Mouse (Mus musculus): Measurements from ENCODE around the gene Rps27rt.
A peak's percentile ranks its signal among the peaks of the same experiment; 100 is the strongest.
"Not testable (repeated sequence)": the region's sequence is repeated elsewhere in the genome, so short reads cannot be mapped to it uniquely, and the experiment has no call there.

Gene Rps27rt

GRCm38 (mm10) chr9:114977461-114978280, 4.9 kb downstream of the Rps27rt start:
- no peaks in the 10 kb centered on the region for H3K9me3 ChIP-seq (ENCODE audit: low read length)
- no peaks in the 10 kb centered on the region for H3K36me3 ChIP-seq (ENCODE audit: insufficient read depth, low read length)
- TF ChIP-seq POU5F1 (IDR thresholded peaks at IDR 0.05; ENCODE audit: borderline replicate concordance, low read length) (no peak), CTCF (conservative IDR thresholded peaks at IDR 0.05; ENCODE audit: low read length) (no peak), NANOG (IDR thresholded peaks at IDR 0.05; ENCODE audit: borderline replicate concordance, low read length) (no peak)
- peaks cover 49% of the 10 kb centered on the region for H3K27me3 ChIP-seq (ENCODE audit: insufficient read depth, low read length)
- peak overlapping the region; percentile 90 for H3K4me3 ChIP-seq (replicated peaks; ENCODE audit: low read length)
- H3K4me1 ChIP-seq (replicated peaks; ENCODE audit: low read depth, low read length) = peaks cover 20% of the 10 kb centered on the region

- not testable (repeated sequence) for H3K9me3 ChIP-seq (ENCODE audit: low read length); H3K36me3 ChIP-seq (ENCODE audit: insufficient read depth, low read length); H3K27me3 ChIP-seq (ENCODE audit: insufficient read depth, low read length)
- Histone ChIP-seq H3K4me1 (replicated peaks; ENCODE audit: low read depth, low read length) (peaks cover 31% of the 10 kb centered on the region), H3K4me3 (replicated peaks; ENCODE audit: low read length) (peak overlapping the region; percentile 67)
Observed at GRCm38 (mm10) chr9:114966286-114966685, 16.3 kb downstream of the Rps27rt start.

GRCm38 (mm10) chr9:114964093-114964492, 18.4 kb downstream of the Rps27rt start:
- H3K4me1 ChIP-seq (replicated peaks; ENCODE audit: low read depth, low read length) = peaks cover 31% of the 10 kb centered on the region
- no peak for TF ChIP-seq POU5F1 (IDR thresholded peaks at IDR 0.05; ENCODE audit: borderline replicate concordance, low read length)
- TF ChIP-seq NANOG (IDR thresholded peaks at IDR 0.05; ENCODE audit: borderline replicate concordance, low read length) = no peak
- no peak for TF ChIP-seq CTCF (conservative IDR thresholded peaks at IDR 0.05; ENCODE audit: low read length)
- no peaks in the 10 kb centered on the region for H3K36me3 ChIP-seq (ENCODE audit: insufficient read depth, low read length)
- H3K4me3 ChIP-seq (replicated peaks; ENCODE audit: low read length) = no peak overlapping the region
- H3K27me3 ChIP-seq (ENCODE audit: insufficient read depth, low read length) = 0 out of 2 replicates have a peak, but pooled peaks cover 2% of the 10 kb centered on the region
- H3K9me3 ChIP-seq (ENCODE audit: low read length) = no peaks in the 10 kb centered on the region

- no peak for TF ChIP-seq CTCF (conservative IDR thresholded peaks at IDR 0.05; ENCODE audit: low read length)
- no peak for TF ChIP-seq NANOG (IDR thresholded peaks at IDR 0.05; ENCODE audit: borderline replicate concordance, low read length)
- no peak for TF ChIP-seq POU5F1 (IDR thresholded peaks at IDR 0.05; ENCODE audit: borderline replicate concordance, low read length)
- H3K9me3 ChIP-seq (ENCODE audit: low read length) = no peaks in the 10 kb centered on the region
Observed at GRCm38 (mm10) chr9:114960844-114961243, 21.7 kb downstream of the Rps27rt start.

GRCm38 (mm10) chr9:114960043-114960789, 22.3 kb downstream of the Rps27rt start:
- Histone ChIP-seq H3K27me3 (ENCODE audit: insufficient read depth, low read length) (0 out of 2 replicates have a peak, but pooled peaks cover 2% of the 10 kb centered on the region), H3K4me3 (replicated peaks; ENCODE audit: low read length) (no peak overlapping the region), H3K36me3 (ENCODE audit: insufficient read depth, low read length) (no peaks in the 10 kb centered on the region), H3K4me1 (replicated peaks; ENCODE audit: low read depth, low read length) (peaks cover 13% of the 10 kb centered on the region), H3K9me3 (ENCODE audit: low read length) (no peaks in the 10 kb centered on the region)
- TF ChIP-seq CTCF (conservative IDR thresholded peaks at IDR 0.05; ENCODE audit: low read length) (no peak), NANOG (IDR thresholded peaks at IDR 0.05; ENCODE audit: borderline replicate concordance, low read length) (no peak), POU5F1 (IDR thresholded peaks at IDR 0.05; ENCODE audit: borderline replicate concordance, low read length) (no peak)

More at GRCm38 (mm10) chr9:114960844-114961243, 21.7 kb downstream of the Rps27rt start:
- H3K27me3 ChIP-seq (ENCODE audit: insufficient read depth, low read length) = 0 out of 2 replicates have a peak, but pooled peaks cover 2% of the 10 kb centered on the region
- H3K4me1 ChIP-seq (replicated peaks; ENCODE audit: low read depth, low read length) = peaks cover 16% of the 10 kb centered on the region
- no peaks in the 10 kb centered on the region for H3K36me3 ChIP-seq (ENCODE audit: insufficient read depth, low read length)
- H3K4me3 ChIP-seq (replicated peaks; ENCODE audit: low read length) = no peak overlapping the region

- Histone ChIP-seq H3K36me3 (ENCODE audit: insufficient read depth, low read length) (no peaks in the 10 kb centered on the region), H3K27me3 (ENCODE audit: insufficient read depth, low read length) (no peaks in the 10 kb centered on the region), H3K4me1 (replicated peaks; ENCODE audit: low read depth, low read length) (peaks cover 3% of the 10 kb centered on the region; the same call in 1 of the 2 replicates), H3K4me3 (replicated peaks; ENCODE audit: low read length) (no peak overlapping the region), H3K9me3 (ENCODE audit: low read length) (no peaks in the 10 kb centered on the region)
- peak; percentile 87 for TF ChIP-seq CTCF (conservative IDR thresholded peaks at IDR 0.05; ENCODE audit: low read length)
- no peak for TF ChIP-seq POU5F1 (IDR thresholded peaks at IDR 0.05; ENCODE audit: borderline replicate concordance, low read length)
Observed at GRCm38 (mm10) chr9:114956945-114957344, 25.6 kb downstream of the Rps27rt start.

GRCm38 (mm10) chr9:114955340-114955739, 27.2 kb downstream of the Rps27rt start:
- Histone ChIP-seq H3K27me3 (ENCODE audit: insufficient read depth, low read length) (no peaks in the 10 kb centered on the region), H3K4me3 (replicated peaks; ENCODE audit: low read length) (no peak overlapping the region), H3K36me3 (ENCODE audit: insufficient read depth, low read length) (no peaks in the 10 kb centered on the region), H3K4me1 (replicated peaks; ENCODE audit: low read depth, low read length) (peaks cover 3% of the 10 kb centered on the region; the same call in 1 of the 2 replicates), H3K9me3 (ENCODE audit: low read length) (no peaks in the 10 kb centered on the region)
- TF ChIP-seq NANOG (IDR thresholded peaks at IDR 0.05; ENCODE audit: borderline replicate concordance, low read length) = no peak
- TF ChIP-seq CTCF (conservative IDR thresholded peaks at IDR 0.05; ENCODE audit: low read length) = no peak
- no peak for TF ChIP-seq POU5F1 (IDR thresholded peaks at IDR 0.05; ENCODE audit: borderline replicate concordance, low read length)

- H3K4me1 ChIP-seq (replicated peaks; ENCODE audit: low read depth, low read length) = peaks cover 11% of the 10 kb centered on the region; the same call in 1 of the 2 replicates
- no peaks in the 10 kb centered on the region for H3K36me3 ChIP-seq (ENCODE audit: insufficient read depth, low read length)
- H3K9me3 ChIP-seq (ENCODE audit: low read length) = no peaks in the 10 kb centered on the region
- no peaks in the 10 kb centered on the region for H3K27me3 ChIP-seq (ENCODE audit: insufficient read depth, low read length)
- H3K4me3 ChIP-seq (replicated peaks; ENCODE audit: low read length) = no peak overlapping the region
- TF ChIP-seq CTCF (conservative IDR thresholded peaks at IDR 0.05; ENCODE audit: low read length) = peak; percentile 73
- TF ChIP-seq NANOG (IDR thresholded peaks at IDR 0.05; ENCODE audit: borderline replicate concordance, low read length) = no peak
Observed at GRCm38 (mm10) chr9:114952866-114953265, 29.7 kb downstream of the Rps27rt start.
